Mouse (Mus musculus): ENCODE data around the gene Glyatl3.

Gene Glyatl3

DNA sequence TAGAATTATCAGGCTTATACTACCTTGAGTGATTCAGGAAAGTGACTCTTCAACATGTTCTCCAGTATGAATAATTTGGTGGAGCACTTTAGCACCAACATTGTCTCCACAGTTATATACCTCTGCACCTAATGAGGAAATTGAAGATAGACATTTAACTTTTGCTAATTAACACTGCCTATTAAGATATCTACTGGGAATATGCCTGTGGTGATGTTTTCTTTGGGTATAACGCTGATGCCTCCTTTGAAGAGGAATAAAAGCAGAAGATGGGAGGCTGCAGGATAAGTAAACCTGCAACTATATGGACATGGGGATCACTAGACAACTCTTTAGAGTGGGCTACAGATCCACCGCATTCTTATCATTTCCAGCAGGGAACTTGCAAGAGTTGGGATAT lies at the start of gene Glyatl3:
Gene Glyatl3, minus strand, starts transcription at position 101 of the 400 bp plus-strand sequence.
- no peak for DNase-seq

- no peak for DNase-seq
Measured at GRCm38 (mm10) chr17:40948518-40948917, 34.4 kb upstream of the Glyatl3 start.

GRCm38 (mm10) chr17:40934420-40935231 lies 20.5 kb upstream of the Glyatl3 start, which contains the start of the genes Mut and Cenpq:
Gene Mut, plus strand, starts transcription at chr17:40934685.
Gene Cenpq, minus strand, starts transcription at chr17:40935047.
- DNase-seq: peak; percentile 90 to 92

DNA sequence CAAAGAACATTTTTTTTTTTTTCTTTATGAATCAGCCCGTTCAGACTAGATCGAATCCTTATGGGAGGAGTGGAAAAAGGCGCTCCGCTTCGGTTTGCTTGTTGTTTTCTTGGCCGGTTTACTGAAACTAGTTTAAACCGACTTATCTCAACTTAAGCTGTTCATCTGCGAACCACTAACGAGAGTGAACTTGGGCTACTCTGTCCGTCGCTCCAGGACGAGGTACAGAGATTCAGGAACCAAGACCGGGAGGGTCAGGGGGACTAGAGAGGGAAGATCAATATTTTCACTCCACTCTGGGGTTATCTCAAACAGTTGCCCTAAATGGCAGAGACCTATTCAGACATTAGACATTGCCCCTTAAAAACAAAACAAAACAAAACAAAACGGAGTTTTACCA lies 19.8 kb upstream of the Glyatl3 start:
- no peak for DNase-seq

DNA sequence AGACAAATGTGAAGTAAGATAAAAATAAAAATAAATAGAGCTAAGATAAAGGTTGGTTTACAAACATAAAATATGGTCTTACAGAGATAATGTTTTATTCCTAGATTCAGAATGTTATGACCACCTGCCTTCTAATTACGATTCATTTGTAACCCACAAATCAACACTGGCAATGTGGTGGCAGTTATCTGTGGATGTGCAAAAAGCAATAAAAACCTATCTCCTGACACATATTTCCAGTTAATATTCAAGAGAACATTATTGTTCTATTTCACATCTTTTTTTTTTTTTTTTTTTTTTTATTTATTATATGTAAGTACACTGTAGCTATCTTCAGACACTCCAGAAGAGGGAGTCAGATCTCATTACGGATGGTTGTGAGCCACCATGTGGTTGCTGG lies 1.3 kb upstream of the Glyatl3 start:
- DNase-seq: no peak

GRCm38 (mm10) chr17:40904721-40905154 lies 9.4 kb downstream of the Glyatl3 start:
- no peak for DNase-seq

- DNase-seq: no peak
Measured at GRCm38 (mm10) chr17:40904056-40904597, 10.0 kb downstream of the Glyatl3 start.

- DNase-seq: no peak
Measured at GRCm38 (mm10) chr17:40903345-40903744, 10.8 kb downstream of the Glyatl3 start.

GRCm38 (mm10) chr17:40899783-40900363 lies 14.3 kb downstream of the Glyatl3 start:
- no peak for DNase-seq

DNA sequence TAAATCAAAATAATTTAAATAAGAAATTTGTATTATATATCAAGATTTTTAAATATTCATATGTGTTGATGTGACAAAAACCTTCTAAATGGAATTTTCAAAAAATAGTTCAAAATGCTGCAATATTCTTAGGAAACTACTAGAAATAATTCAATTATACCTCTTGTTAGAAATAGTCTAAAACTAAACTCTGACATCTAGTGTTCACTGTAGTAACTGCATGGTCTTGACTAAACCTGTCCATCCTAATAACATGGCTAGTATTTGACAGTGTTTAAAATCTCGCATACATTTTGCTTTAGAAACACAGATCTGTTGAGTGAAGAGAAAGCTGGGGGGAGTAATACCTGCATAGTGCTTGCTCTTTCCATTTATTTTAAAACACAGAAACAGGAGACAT lies 17.3 kb downstream of the Glyatl3 start:
- DNase-seq: no peak

DNA sequence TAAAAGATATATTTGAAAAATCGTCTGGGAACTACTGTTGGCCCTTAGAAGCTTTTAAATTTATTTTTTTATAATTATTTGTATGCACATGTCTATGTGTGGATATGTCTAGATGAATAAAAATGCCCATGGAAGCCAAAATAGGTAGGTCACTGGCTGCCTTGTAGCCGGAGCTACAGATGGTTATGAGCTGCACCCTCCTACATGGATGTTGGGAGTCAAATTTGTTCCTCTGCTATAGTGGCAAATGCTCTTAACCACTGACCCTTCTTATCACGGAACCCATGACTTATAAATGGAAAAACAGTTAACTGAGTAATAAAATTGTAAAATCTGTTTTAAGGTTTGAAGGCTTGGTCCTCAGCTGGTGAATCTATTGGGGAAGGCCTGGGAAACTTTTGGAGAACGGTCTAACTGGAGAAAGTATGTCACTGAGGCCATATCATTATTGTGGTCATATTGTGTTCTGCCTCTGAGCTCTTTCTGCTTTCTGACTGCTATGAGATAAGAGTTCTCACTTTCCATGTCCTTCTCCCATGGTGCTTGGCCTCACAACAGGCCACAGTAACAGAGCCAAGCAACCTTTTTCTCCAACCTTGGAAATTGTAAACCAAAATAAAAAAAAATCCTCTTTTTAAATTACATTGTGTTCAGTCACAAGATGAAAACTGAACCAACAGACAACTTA lies 26.2 kb downstream of the Glyatl3 start:
- DNase-seq: no peak

GRCm38 (mm10) chr17:40885155-40885554 lies 29.0 kb downstream of the Glyatl3 start:
- DNase-seq: no peak

GRCm38 (mm10) chr17:40882172-40882571 lies 32.0 kb downstream of the Glyatl3 start:
- DNase-seq: no peak

DNA sequence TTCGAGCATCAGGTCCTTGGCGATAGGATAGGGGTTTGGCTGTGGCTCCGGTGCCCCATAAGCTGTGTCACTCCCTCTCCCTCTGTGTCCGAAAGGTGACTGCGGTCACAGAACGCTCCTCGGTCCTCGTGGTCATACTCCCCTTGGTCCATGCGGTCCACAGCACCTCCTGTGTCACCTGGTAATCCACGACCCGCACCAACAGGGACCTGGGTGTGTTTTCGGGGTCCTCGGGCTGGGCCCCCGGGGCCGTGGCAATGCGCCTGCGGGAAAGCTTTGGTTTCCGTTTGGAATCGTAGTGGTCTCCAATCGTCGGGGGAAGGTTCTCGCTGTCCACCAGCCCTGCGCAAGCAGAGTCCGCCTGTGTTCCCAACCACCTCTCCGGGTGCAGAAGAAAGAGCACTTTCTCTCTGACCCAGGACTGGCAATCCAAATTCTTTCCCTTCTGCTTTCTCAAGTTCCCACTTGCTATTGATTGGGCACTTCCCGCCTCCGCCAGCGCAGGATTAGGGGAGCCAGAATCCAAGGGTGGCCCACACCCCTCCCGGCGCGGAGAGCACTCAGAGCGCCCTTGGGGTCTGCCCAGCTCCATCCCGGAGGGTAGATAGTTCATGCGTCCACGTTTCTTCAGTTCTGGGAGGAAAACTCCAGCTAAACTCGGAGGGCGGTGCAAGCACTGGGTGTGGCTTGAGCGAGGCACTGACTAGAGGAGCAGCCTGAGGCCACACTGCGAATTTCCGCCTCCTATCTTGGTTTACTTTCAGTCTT lies 34.0 kb downstream of the Glyatl3 start, which contains the start of gene 9130008F23Rik:
Gene 9130008F23Rik, minus strand, starts transcription at position 636 of the 768 bp plus-strand sequence.
- peak in 1 of 2 experiments; percentile 18 for DNase-seq

- no peak for DNase-seq
Measured at GRCm38 (mm10) chr17:40879528-40879923, 34.6 kb downstream of the Glyatl3 start.

- no peak for DNase-seq
Measured at GRCm38 (mm10) chr17:40877741-40878140, 36.4 kb downstream of the Glyatl3 start.

- DNase-seq: no peak
Measured at GRCm38 (mm10) chr17:40875568-40875967, 38.6 kb downstream of the Glyatl3 start.

DNA sequence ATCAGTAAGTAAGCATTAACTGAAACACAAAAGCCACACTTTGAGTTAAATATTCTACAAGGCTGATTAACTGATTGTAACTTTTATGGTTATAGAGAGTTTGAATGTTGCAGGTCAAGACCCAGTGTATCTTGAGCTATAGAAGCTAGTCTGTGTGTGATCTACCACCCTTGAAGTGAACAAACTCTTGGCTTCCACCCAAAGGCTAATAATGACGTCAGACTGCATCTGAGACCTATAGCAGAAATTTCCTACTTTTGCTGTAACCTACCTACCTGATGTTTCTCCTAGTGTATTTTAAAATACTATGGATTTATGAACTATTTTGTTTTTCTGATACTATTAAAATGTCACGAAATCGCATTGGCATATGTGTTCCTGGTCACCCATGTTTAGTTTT lies 39.4 kb downstream of the Glyatl3 start:
- DNase-seq: no peak

- DNase-seq: no peak
Measured at GRCm38 (mm10) chr17:40873582-40874011, 40.6 kb downstream of the Glyatl3 start.

GRCm38 (mm10) chr17:40872626-40873025 lies 41.5 kb downstream of the Glyatl3 start:
- DNase-seq: no peak

GRCm38 (mm10) chr17:40868952-40869747 lies 45.0 kb downstream of the Glyatl3 start:
- no peak for DNase-seq
